Comparison of ENCODE assay signal across 8 mouse cellular contexts in the genomic region with DNA sequence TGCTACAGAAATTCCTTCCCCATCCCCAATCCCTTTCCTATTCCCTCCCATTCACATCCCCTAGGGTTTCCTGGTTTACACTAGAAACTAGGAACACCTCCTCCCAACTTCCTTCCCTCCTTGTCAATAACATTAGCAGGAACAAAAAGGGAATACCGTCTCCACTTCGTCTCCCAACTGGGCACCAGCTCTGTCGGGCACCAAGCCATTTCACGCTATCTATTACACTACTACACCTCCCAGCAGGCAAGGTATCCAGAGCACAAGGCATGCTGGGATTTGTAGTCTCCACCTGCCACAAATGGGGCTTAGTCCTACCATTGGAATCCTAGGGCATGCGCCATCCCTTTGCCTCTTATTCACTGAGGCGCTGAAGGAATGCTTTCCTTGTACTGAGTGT. TPM values are rescaled to one million over a fixed set of nuclear protein-coding genes. Genes with fewer than 3 reads are reported as not detected.
DNase-seq lines count a peak whose midpoint lies in the region; ATAC-seq lines count a peak whose summit lies in the region.

No protein-coding gene starts in this region.

- no peaks in the 10 kb centered on the region for H3K36me3 ChIP-seq in neural tube, embryonic 12.5 days
- H3K36me3 ChIP-seq in forebrain, embryonic 14.5 days (ENCODE audit: control insufficient read depth, insufficient read depth, low read length) = no peaks in the 10 kb centered on the region
- H3K36me3 ChIP-seq in hindbrain, embryonic 12.5 days = no peaks in the 10 kb centered on the region
- H3K36me3 ChIP-seq in limb, embryonic 15.5 days = peaks cover 30% of the 10 kb centered on the region
- H3K36me3 ChIP-seq in midbrain, embryonic 14.5 days (ENCODE audit: control insufficient read depth, insufficient read depth, low read length) = no peaks in the 10 kb centered on the region

- H3K4me3 ChIP-seq in neural tube, embryonic 12.5 days = no peak overlapping the region
- no peak overlapping the region for H3K4me3 ChIP-seq in forebrain, embryonic 14.5 days (ENCODE audit: low read depth, low read length)
- no peak overlapping the region for H3K4me3 ChIP-seq in hindbrain, embryonic 12.5 days
- no peak overlapping the region for H3K4me3 ChIP-seq in limb, embryonic 15.5 days
- no peak overlapping the region for H3K4me3 ChIP-seq in midbrain, embryonic 14.5 days (replicated peaks; ENCODE audit: low read depth, low read length)

- H3K9ac ChIP-seq in neural tube, embryonic 12.5 days = no peak overlapping the region
- H3K9ac ChIP-seq in forebrain, embryonic 14.5 days (ENCODE audit: low read length) = no peak overlapping the region
- H3K9ac ChIP-seq in hindbrain, embryonic 12.5 days = no peak overlapping the region
- H3K9ac ChIP-seq in limb, embryonic 15.5 days = no peak overlapping the region
- no peak overlapping the region for H3K9ac ChIP-seq in midbrain, embryonic 14.5 days (replicated peaks; ENCODE audit: low read length)

- no peak for DNase-seq in neural tube, embryonic 10.5 days (ENCODE audit: extremely low spot score, low spot score)
- peak; percentile 88 for DNase-seq in forebrain, embryonic 14.5 days (ENCODE audit: low spot score)
- peak; percentile 86 for DNase-seq in midbrain, embryonic 14.5 days
- no peak for DNase-seq in ovary, postnatal 14 days (ENCODE audit: low spot score)

- H3K4me2 ChIP-seq in neural tube, embryonic 12.5 days (replicated peaks) = peak overlapping the region; percentile 38
- H3K4me2 ChIP-seq in forebrain, embryonic 14.5 days (ENCODE audit: low read length) = no peak overlapping the region
- H3K4me2 ChIP-seq in hindbrain, embryonic 12.5 days (replicated peaks) = peak overlapping the region; percentile 19; the same call in 1 of the 2 replicates
- H3K4me2 ChIP-seq in limb, embryonic 15.5 days = no peak overlapping the region
- peak overlapping the region; percentile 36 for H3K4me2 ChIP-seq in midbrain, embryonic 14.5 days (ENCODE audit: low read length)

- H3K27me3 ChIP-seq in neural tube, embryonic 12.5 days (replicated peaks) = peaks cover 40% of the 10 kb centered on the region
- peaks cover 26% of the 10 kb centered on the region for H3K27me3 ChIP-seq in forebrain, embryonic 14.5 days (replicated peaks; ENCODE audit: control insufficient read depth, insufficient read depth, low read length)
- peaks cover 49% of the 10 kb centered on the region for H3K27me3 ChIP-seq in hindbrain, embryonic 12.5 days
- peaks cover 18% of the 10 kb centered on the region for H3K27me3 ChIP-seq in limb, embryonic 15.5 days
- H3K27me3 ChIP-seq in midbrain, embryonic 14.5 days (ENCODE audit: control insufficient read depth, insufficient read depth, low read length) = peaks cover 31% of the 10 kb centered on the region

- 0 out of 2 replicates have a peak, but pooled peaks have one; percentile 65 for ATAC-seq in neural tube, embryonic 12.5 days (ENCODE audit: low FRiP score, low read depth)
- ATAC-seq in cerebellum, adult (ENCODE audit: insufficient number of reproducible peaks, low FRiP score, low TSS enrichment) = 0 out of 2 replicates have a peak, but pooled peaks have one; percentile 36
- peak; percentile 82; the same call in 1 of the 2 replicates for ATAC-seq in forebrain, embryonic 14.5 days
- peak; percentile 64; the same call in 1 of the 2 replicates for ATAC-seq in hindbrain, embryonic 12.5 days (ENCODE audit: low FRiP score)
- 0 out of 2 replicates have a peak, but pooled peaks have one; percentile 44 for ATAC-seq in limb, embryonic 15.5 days (ENCODE audit: insufficient number of reproducible peaks, low FRiP score, low TSS enrichment, low read depth)
- 0 out of 2 replicates have a peak, but pooled peaks have one; percentile 31 for ATAC-seq in midbrain, embryonic 14.5 days (ENCODE audit: low FRiP score, low TSS enrichment)

- H3K4me1 ChIP-seq in neural tube, embryonic 12.5 days = peaks cover 11% of the 10 kb centered on the region
- no peaks in the 10 kb centered on the region for H3K4me1 ChIP-seq in forebrain, embryonic 14.5 days (ENCODE audit: control insufficient read depth, insufficient read depth, low read length)
- peaks cover 10% of the 10 kb centered on the region for H3K4me1 ChIP-seq in hindbrain, embryonic 12.5 days
- peaks cover 70% of the 10 kb centered on the region for H3K4me1 ChIP-seq in limb, embryonic 15.5 days
- H3K4me1 ChIP-seq in midbrain, embryonic 14.5 days (ENCODE audit: control insufficient read depth, insufficient read depth, low read length) = peaks cover 3% of the 10 kb centered on the region; the same call in 1 of the 2 replicates

- no peak overlapping the region for H3K27ac ChIP-seq in neural tube, embryonic 12.5 days
- H3K27ac ChIP-seq in forebrain, embryonic 14.5 days (ENCODE audit: low read depth, low read length) = no peak overlapping the region
- H3K27ac ChIP-seq in hindbrain, embryonic 12.5 days = no peak overlapping the region
- no peak overlapping the region for H3K27ac ChIP-seq in limb, embryonic 15.5 days
- no peak overlapping the region for H3K27ac ChIP-seq in midbrain, embryonic 14.5 days (replicated peaks; ENCODE audit: low read depth, low read length)

- 9% methylated on average over 6 of the region's 6 CpGs for WGBS in neural tube, embryonic 12.5 days
- 8% methylated on average over 6 of the region's 6 CpGs for WGBS in forebrain, embryonic 14.5 days
- WGBS in hindbrain, embryonic 12.5 days = 11% methylated on average over 6 of the region's 6 CpGs
- 16% methylated on average over 6 of the region's 6 CpGs for WGBS in limb, embryonic 15.5 days
- 8% methylated on average over 6 of the region's 6 CpGs for WGBS in midbrain, embryonic 14.5 days

- no peaks in the 10 kb centered on the region for H3K9me3 ChIP-seq in neural tube, embryonic 12.5 days
- H3K9me3 ChIP-seq in forebrain, embryonic 14.5 days (replicated peaks; ENCODE audit: control insufficient read depth, low read length) = no peaks in the 10 kb centered on the region
- no peaks in the 10 kb centered on the region for H3K9me3 ChIP-seq in hindbrain, embryonic 12.5 days (replicated peaks)
- H3K9me3 ChIP-seq in limb, embryonic 15.5 days = no peaks in the 10 kb centered on the region
- H3K9me3 ChIP-seq in midbrain, embryonic 14.5 days (ENCODE audit: control insufficient read depth, low read length) = no peaks in the 10 kb centered on the region

RNA-seq across cellular contexts. Expression of a gene that starts 10.1 kb away (rescaled TPM):
- 35.0 and 36.0 TPM in 2 replicates for polyA plus RNA-seq in neural tube, embryonic 12.5 days (2016; fragmentation: Nextera tagmentation; extraction: Ambion mirVana)
- 15.6 and 21.1 TPM in 2 replicates for polyA plus RNA-seq in forebrain, embryonic 14.5 days (2014; fragmentation: Nextera tagmentation; extraction: Ambion mirVana)
- 51.4 and 63.2 TPM in 2 replicates for polyA plus RNA-seq in hindbrain, embryonic 12.5 days (2016; fragmentation: Nextera tagmentation; extraction: Ambion mirVana)
- 368 and 413 TPM in 2 replicates for polyA plus RNA-seq in limb, embryonic 15.5 days (2015; fragmentation: Nextera tagmentation; extraction: Ambion mirVana)
- 8.0 and 16.3 TPM in 2 replicates for polyA plus RNA-seq in midbrain, embryonic 14.5 days (2014; fragmentation: Nextera tagmentation; extraction: Ambion mirVana)

RNA-seq across cellular contexts. Expression of a gene that starts 21.2 kb away (rescaled TPM):
- 58.8 and 66.9 TPM in 2 replicates for polyA plus RNA-seq in neural tube, embryonic 12.5 days (2016; fragmentation: Nextera tagmentation; extraction: Ambion mirVana)
- 23.3 and 26.4 TPM in 2 replicates for polyA plus RNA-seq in forebrain, embryonic 14.5 days (2014; fragmentation: Nextera tagmentation; extraction: Ambion mirVana)
- 41.4 and 47.4 TPM in 2 replicates for polyA plus RNA-seq in hindbrain, embryonic 12.5 days (2016; fragmentation: Nextera tagmentation; extraction: Ambion mirVana)
- 72.9 and 85.2 TPM in 2 replicates for polyA plus RNA-seq in limb, embryonic 15.5 days (2015; fragmentation: Nextera tagmentation; extraction: Ambion mirVana)
- polyA plus RNA-seq in midbrain, embryonic 14.5 days (2014; fragmentation: Nextera tagmentation; extraction: Ambion mirVana) = 29.6 and 30.6 TPM in 2 replicates

RNA-seq across cellular contexts. Expression of a gene that starts 48.7 kb away (rescaled TPM):
- 71.1 and 81.7 TPM in 2 replicates for polyA plus RNA-seq in neural tube, embryonic 12.5 days (2016; fragmentation: Nextera tagmentation; extraction: Ambion mirVana)
- polyA plus RNA-seq in forebrain, embryonic 14.5 days (2014; fragmentation: Nextera tagmentation; extraction: Ambion mirVana) = 50.2 and 74.4 TPM in 2 replicates
- polyA plus RNA-seq in hindbrain, embryonic 12.5 days (2016; fragmentation: Nextera tagmentation; extraction: Ambion mirVana) = 70.2 and 74.1 TPM in 2 replicates
- polyA plus RNA-seq in limb, embryonic 15.5 days (2015; fragmentation: Nextera tagmentation; extraction: Ambion mirVana) = 39.5 and 43.6 TPM in 2 replicates
- polyA plus RNA-seq in midbrain, embryonic 14.5 days (2014; fragmentation: Nextera tagmentation; extraction: Ambion mirVana) = 115 and 119 TPM in 2 replicates

Comparison
In these comparisons a context has a peak if more than half of its experiments do, and no peak if none do; other contexts are left out.
1. ATAC-seq: peak in every context shown above with its lines; median percentile 82 in forebrain, embryonic 14.5 days; 65 in neural tube, embryonic 12.5 days; 64 in hindbrain, embryonic 12.5 days; 44 in limb, embryonic 15.5 days; 36 in cerebellum, adult; 31 in midbrain, embryonic 14.5 days.
2. H3K4me2 ChIP-seq: peak in neural tube, embryonic 12.5 days (single experiment), hindbrain, embryonic 12.5 days (single experiment) and midbrain, embryonic 14.5 days (single experiment); none in forebrain, embryonic 14.5 days (single experiment) and limb, embryonic 15.5 days (single experiment).
3. DNase-seq: peak in forebrain, embryonic 14.5 days (single experiment) and midbrain, embryonic 14.5 days (single experiment); none in neural tube, embryonic 10.5 days (single experiment) and ovary, postnatal 14 days (single experiment).